Mouse (Mus musculus) layer of hippocampus, adult 11-12 months (tissue): Measurements from ENCODE around the gene Glod4.

ENCODE experiments used
- DNase-seq: peaks from one replicate; pipeline ENCODE4 v3.0.0; 2022; ENCODE audit warnings: low spot score

Glod4 gene

DNA sequence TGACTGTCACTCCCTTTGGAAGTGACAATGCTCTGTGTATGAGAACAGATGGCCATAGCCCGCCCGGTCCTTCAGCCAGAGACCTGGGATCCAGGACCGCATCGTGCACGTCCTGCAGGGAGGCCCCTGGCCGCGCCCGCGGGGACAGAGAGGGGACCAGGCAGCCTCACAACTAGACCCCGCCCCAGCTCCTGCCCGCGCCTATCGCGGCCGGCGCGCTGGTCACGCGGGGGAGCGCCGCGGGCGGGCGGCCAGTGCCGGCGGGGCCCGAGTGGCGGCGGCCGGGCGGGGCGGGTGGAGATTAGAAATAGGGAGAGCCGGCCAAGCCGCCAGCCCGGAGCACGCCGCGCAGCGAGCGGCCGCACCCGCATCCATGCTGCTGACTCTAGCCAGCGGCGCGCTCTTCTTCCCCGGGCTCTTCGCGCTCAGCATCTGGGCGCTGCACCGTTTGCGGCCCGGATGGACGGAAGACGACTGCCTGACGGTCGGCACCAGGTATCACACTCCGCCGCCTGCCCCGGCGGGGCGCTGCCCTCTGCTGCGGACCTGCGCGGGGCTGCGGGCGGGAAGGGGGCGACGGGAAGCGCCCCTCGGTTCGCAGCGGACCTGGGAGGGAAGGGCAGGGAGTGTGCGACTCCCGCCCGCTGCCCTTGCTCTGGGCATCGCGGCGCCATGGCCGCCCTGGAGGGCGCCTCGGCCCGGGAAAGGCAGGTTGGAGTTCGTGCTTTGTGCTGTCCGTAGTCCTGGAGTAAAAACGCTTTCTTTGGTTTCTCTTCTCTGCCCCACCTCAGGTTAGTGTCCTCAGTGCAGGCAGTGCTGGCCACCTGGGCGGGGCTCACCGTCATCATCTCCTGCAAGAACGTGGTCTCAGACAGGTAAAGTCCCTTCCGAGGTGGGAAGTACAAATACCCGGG is 41.5 kb downstream of the Glod4 start:
- peak; percentile 87 for DNase-seq

GRCm38 (mm10) chr11:76196977-76197469 is 46.5 kb downstream of the Glod4 start:
- DNase-seq: no peak

DNA sequence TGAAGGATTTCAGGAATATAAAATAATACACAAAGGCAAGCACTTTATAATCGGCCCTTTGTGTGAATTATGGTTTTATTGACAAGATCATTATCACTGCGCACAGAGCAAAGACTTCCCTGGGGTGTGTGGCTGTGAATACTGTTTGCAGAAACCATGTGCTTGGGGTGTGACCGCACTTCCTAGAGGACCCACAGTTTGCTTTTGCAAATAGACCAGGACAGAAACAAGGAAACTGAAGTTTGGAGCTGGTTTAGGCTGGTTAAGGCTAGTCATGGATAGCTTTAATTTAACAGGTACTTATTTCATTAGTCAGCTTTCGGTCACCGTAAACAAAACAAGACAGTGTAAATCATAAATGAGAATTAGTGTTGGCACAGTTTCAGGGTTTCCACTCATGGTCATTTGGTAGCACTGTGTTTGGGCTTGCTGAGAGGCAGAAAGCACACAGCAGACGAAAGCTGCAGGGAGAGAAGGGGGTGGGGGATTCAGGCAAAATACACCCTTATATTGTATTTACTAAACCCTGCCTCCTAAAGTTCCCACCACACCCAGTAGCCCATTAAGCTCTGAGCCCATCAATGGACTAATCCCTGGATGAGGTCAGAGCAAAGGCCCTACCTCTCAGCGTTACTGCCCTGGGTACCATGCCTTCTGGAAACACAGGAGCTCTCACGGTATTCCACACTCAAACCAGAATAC is 47.1 kb downstream of the Glod4 start:
- DNase-seq: no peak

DNA sequence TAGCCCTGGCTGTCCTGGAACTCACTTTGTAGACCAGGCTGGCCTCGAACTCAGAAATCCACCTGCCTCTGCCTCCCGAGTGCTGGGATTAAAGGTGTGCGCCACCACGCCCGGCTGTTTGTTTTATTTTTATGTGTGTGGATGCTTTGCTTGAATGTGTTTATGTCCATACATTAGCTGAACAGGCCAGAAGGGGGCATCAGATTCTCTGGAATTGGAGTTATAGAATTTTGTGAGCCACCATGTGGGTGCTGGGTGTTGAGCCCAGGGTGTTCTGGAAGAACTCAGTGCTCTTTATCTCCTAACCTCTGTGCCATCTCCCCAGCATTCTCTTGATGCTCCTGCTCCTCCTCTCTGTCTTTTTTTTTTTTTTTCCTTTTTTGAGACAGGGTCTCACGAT is 56.6 kb downstream of the Glod4 start:
- no peak for DNase-seq

DNA sequence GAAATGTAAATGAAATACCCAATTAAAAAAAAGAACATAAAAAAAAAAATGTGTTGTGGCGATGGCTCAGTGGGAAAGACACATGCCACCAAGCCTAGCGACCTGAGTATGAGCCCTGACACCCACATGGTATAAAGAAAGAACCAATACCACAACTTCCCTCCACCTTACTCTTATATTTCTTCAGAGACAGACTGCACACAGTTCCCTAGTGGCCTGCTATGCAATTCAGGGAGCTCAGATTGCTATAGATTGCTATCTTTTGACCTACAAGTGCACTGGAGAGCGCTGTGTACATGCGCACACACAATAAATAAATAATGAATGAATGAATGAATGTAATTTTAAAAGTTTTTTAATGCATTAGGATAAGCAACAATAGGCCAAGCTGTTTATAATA is 59.8 kb downstream of the Glod4 start:
- DNase-seq: no peak

DNA sequence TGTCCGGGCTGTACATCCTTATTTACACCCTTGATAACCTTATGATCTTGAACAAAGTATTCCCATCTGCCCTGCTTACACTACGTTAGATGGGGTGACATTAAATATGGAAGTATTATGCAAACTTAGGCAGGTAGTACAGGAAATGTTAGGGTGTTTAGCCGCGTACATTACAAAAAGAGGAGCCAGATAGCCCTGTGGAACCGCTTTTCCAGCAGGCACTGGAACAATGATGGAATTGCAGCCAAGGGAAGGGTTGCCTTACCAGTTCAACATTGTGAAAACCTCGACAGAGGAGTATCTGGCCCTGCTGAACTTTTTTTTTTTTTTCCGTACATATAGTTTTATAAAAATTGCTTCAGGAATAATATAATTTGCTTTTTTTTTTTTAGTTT is 63.4 kb downstream of the Glod4 start:
- DNase-seq: no peak

GRCm38 (mm10) chr11:76179495-76180145 is 63.9 kb downstream of the Glod4 start, which contains the start of the genes Vps53 and Fam57a:
TSS of gene Vps53 (minus strand) at chr11:76179647.
TSS of gene Fam57a (plus strand) at chr11:76179671.
- peak; percentile 91 for DNase-seq

DNA sequence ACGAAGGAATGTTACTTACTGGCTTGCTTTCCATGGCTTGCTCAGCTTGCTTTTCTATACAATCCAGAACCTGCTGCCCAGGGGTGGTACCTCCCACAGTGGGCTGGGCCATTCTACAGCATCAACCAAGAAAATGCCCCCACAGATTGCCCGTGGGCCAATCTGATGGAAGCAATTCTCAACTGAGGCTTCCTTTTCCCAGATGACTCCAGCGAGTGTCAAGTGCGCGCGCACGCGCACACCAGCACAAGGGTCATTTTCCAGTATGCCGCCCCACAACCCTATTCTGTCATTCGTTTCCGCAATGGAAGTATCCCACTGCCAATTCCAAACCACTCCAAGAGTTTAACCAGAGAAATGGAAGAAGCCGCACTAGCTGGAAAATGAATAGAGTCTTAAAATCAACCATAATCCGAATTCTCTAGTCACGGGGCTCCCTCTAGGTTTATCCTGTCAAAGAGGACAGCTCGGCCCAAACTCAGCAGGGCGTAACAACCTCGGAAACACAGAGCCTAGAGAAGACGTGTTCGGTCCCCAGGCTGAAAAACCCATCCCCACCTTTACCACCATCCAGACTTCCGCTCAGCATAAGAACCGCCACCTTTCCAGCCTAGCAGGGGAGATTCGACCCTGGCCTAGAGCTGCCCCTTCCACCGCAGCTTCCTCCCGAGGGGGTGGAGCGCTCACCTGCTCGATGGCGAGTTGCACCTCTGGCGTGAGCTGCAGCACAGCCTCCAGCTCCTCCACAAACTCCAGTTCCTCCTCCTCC is 64.6 kb downstream of the Glod4 start:
- DNase-seq: peak; percentile 54

GRCm38 (mm10) chr11:76170207-76170606 is 73.3 kb downstream of the Glod4 start:
- DNase-seq: no peak

DNA sequence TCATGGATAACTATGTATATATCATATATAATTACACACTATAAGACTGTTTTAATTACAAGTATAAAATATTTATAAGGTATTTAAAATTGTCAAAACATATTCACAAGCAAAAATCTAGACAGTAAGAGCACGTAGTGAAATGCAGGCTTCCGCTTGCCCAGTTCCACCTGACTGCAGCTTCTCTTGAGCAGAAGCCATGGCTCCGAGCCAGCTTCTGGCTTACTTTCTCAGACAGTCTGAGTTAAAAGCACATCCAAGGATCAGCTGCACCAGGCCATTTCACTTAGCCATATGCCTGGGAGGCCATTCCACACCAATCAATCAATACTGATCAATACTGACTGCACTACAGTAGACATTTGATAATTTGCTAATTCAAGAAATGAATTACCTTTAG is 74.5 kb downstream of the Glod4 start:
- DNase-seq: no peak

DNA sequence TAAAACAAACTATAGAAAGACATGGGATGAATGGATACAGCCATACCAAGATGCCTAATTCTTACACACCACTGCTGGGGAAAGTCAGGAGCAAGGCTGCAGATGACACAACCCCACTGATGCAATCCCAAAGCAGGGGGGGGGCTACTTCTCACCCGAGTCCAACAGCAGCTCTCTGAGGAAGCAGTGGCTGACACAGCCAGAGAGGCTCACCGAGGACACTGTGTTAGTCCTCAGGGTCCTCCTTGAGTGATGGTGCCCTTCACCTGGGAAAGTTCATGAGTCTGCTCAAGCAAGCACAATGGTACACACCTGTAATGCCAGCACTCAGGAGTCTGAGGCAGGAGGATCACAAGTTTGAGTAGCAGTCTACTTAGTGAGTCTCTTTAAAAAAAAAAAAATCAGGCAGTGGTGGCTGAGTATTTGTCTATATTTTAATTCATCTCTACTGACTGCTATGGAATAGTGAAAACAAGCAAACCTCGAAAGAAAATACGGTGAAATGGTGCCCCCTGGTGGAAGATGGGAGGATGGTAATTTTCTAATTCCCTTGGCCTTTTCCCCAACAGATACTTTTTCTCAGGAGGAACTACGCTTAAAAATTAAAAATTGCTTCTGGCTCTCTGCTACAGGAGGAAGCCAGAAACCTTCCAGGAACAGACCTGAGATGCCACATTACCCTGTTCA is 76.3 kb downstream of the Glod4 start:
- peak; percentile 76 for DNase-seq

- peak; percentile 30 for DNase-seq
Observed at GRCm38 (mm10) chr11:76166657-76167056, 76.9 kb downstream of the Glod4 start.

DNA sequence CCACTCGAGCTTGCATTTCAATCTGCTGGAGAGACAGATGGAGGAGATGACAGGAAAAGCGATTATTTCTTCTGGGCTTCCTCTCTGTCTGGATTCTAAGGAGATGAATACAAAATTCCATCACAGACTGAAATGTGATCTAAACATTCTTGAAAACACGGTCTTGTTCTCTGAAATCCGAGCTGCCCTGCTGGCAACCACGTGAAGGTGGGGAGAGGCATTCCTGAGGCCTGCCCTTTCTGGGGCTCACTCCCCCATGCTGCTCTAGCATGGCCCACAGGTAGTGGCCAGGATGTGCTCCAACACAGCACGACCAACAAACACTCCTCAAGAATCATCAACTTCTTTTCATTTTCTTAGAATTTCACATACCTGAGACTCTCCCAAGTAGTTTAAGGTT is 83.3 kb downstream of the Glod4 start:
- DNase-seq: no peak

DNA sequence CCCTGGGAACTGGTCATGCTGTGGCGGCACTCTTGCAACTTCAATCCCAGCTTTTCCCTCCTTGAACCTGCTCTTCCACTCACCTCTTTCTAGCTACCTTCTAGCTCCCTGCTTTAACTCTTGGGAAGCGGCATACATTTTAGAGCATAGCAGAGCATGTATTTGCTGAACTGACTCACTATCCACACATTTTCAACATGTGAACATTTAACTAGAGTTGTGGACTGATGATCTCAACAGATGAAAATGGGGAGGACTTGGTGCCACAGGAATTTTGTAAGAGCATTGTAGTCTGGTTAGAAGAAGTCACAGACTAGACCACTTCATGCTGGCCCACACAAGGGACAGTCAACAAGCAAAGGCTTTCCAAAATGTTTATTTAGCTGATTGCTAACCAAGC is 85.2 kb downstream of the Glod4 start:
- DNase-seq: no peak

DNA sequence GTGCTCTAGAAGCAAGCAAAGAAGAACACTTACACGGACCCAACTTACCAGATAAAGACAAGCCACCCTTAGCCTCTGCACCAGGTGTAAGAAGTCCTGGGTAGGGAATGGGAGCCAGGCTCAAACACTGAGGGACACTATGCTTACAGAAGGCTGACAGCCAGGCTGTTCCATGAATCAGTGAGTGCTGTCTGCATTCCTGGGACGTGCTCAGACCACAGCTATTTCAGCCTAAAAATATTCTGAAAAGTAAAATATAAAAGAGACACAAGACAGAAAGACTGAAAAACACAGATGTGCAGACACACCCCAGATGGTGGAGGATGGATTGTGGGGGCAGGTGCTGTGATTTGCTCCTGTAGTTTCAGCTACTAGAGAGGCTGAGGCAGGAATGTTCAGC is 88.7 kb downstream of the Glod4 start:
- DNase-seq: no peak

GRCm38 (mm10) chr11:76154200-76154599 is 89.3 kb downstream of the Glod4 start:
- DNase-seq: no peak

DNA sequence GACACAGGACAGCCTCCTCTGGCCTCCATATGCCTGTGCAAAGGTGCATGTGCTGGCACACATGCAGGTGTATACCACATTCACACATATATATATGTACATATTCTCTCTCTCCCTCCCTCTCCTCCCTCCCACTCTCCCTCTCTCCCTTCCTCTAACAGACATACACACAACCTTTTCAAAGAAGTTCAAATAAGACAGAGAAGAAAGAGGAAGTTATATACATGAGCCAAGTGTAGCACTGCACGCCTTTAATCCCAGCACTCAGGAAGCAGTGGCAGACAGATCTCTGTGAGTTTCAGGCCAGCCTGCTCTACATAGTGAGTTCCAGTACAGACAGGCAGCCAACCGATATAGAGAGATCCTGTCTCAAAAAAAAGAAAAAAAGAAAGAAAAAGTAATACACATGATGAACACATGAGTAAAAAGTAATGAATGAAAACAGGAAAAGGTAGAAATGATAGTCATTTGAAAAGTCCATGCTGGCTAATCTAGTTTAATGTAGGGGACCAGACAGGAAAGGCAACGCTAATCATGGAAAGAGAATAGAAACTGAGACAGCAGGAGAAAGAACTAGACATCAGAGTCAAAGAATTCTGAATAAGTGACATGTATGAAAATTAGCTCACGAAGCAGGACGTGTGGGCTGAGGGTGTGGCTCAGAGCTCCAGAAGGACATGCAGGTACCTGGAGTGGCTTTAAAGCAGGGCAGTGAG is 90.1 kb downstream of the Glod4 start:
- DNase-seq: no peak

- no peak for DNase-seq
Observed at GRCm38 (mm10) chr11:76150980-76151379, 92.5 kb downstream of the Glod4 start.

DNA sequence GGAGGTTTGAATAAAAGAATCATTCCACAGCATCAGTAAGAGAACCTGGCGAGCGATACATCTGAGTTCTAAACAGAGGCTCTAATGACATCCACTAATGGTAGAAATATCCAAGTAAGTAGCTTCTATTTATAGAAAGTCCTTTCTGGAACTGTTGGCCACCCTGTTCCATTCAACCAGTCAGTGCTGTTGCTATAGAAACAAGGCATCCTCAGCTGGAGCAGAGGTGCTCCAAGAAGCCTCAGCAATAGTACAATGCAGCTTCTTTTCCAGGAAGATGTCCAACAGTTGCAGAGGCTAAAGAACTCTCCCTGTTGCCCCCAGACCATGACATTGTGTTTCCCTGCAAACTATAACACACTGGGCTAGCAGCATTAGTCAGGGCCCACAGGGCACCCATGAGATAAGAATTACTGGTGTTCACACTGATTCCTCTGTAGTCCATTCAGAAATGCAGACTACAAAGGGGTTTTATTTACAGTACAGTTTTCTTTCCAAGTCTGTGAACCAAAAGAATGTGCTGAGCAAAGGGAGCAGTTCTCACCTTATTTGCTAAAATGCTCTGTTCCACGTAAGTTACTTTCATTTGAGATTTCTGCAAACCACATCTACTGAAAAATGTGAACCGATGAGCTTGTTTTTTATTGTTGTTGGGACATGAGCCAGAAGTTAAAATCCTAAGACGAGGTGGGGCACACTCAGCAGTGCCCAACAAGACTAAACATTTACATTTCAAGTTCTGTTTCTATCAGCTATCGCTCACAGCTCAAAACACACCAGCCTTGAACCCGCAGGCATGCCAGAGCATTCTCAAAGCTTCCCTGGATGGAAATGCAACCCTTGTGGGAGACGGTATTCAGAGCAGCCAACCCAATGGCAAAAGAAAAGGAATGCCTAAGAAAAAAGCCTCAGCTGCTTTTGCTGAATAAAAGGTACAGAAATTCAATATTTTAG is 95.2 kb downstream of the Glod4 start:
- no peak for DNase-seq
